Mouse (Mus musculus) right cerebral cortex, postnatal 4 days (tissue): ENCODE data around the gene 1810055G02Rik.

ENCODE experiments used
- DNase-seq: peaks from one replicate; pipeline ENCODE4 v3.0.0-alpha.2; 2022

1810055G02Rik gene

DNA sequence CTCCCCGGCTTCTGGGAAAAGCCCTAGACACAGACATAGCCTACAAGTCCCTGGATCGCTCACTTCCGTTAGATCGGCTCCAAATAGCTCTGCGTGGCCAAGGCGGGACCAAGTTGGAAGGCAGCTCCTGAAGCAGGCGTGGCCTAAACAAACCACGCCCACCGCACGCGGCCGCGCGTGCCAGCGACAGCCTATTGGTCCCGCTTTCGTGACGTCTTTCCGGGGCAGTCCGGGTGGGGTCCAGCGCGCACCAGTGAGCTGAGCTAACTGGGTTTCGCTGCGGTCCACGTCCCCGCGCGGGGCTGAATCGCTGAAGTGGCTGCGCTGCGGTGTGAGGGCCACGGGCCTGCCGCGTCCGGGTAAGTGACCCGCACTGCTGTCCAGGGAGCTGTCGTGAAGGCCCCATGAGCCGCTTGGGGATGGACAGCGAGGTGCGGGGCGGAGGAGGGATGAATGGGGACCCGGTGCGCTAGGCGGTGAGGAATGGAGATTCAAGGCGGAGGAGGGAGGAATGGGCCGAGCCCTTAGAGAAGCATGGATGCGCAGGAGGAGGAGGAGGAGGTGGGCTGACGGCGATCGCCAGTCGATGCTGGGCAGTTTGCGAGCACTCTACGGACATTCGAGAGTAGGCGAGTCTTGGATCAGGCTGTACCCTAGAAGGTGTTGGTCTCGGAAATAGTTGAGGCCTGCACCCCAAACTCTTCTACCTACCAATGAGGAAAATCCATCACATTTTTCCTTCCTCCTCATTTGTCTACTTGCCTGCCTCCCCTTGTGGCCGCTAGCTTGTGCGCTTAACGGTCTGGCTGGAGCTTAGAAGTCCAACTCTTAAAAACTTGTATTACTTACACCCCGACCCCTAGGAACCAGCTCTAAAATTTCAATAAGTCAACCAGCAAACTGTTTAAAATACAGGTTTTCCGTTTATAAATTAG lies at the start of gene 1810055G02Rik:
Gene 1810055G02Rik (plus strand): TSS at position 216 of the 935 bp plus-strand sequence.
- DNase-seq = peak; percentile 98

GRCm38 (mm10) chr19:3665510-3665909 lies 42.6 kb upstream of the 1810055G02Rik start:
- no peak for DNase-seq

DNA sequence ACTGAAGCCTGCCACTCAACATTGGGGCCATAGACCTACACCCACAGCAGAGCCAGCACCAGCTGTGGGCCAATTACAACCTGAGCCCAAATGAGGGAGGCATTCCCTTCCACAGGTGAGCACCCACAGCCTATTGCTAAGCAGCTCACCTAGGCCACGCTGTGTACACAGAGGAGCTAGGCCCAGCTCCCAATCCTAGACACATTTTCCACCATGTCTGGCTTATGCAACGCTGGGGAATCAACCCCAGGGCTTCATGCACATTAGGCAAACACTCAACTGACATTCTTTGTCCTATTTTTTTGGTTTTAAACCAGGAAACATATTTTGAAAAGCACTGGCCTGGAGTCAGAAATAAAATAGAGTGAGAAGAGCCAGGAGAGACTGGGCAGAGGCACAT lies 41.5 kb upstream of the 1810055G02Rik start:
- no peak for DNase-seq

DNA sequence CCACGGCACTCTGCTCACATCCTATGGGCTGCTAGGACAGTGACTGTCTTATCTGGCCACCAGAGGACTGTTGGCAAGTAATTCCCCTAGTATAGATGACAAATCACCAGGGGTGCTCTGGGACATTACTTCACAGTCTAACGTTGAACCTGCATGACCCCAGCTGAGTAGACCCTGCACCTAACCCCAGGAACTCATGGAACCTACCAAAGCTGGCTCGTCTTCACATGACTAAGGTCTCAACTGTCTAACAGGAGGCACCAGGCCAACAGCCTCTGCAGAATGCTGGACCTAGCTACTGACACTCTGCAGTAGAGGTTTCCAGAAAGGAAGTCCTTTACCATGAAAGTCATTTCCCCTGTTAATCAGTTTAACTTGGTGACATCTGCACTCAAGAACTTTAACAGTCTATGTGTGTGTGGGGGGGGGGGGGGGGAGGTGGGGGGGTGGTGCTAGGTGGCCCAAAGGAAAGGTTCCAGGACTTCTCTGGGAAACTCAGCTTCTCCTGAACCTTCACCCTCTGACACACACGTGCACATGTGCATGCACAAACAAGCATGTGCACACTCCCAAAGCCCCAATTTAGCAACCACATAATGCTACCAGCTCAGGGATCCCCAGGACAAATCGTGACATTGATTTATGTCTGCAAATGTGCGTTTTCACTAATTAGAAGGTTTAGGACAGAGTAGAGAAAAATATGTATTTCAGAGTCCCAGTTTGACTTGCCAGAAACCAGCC lies 40.8 kb upstream of the 1810055G02Rik start:
- no peak for DNase-seq

GRCm38 (mm10) chr19:3667979-3668378 lies 40.1 kb upstream of the 1810055G02Rik start:
- no peak for DNase-seq

- DNase-seq = no peak
These were observed 39.5 kb upstream of the 1810055G02Rik start for GRCm38 (mm10) chr19:3668551-3668950.

DNA sequence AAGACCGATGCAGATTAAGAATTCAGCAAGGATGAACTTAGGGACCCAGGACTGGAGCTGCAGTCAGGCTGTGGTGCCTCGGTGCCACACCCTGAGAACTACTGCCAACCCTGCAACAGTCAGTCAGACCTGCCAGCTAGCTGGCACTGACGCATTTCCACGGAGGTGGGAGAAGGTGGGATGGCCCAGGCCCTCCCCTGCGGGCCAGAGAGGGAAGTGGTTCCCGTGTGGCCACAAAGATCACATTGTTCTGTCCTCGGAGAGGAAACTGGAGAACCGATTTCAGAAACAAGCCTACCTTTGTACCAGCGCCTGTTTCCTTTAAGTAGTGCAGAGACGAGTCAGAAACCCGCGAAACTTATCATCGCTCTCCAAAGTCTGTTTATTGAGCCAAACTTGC lies 39.0 kb upstream of the 1810055G02Rik start:
- DNase-seq = no peak

DNA sequence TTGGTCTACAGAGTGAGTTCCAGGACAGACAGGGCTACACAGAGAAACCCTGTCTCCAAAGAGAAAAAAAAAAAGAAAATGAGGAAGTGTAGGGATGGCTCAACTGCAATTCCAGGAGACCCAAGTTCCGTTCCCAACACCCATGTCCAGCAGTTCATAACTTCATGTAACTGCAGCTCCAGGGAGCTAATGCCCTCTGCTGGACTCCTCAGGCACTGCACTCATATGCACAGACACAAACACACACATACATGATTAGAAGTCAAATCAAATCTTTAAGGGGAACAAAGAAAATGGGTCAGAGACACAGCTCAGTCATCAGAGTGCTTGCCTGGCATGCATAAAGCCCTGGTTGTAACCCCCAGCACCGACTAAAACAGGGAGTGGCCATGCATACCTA lies 34.9 kb upstream of the 1810055G02Rik start:
- no peak for DNase-seq

DNA sequence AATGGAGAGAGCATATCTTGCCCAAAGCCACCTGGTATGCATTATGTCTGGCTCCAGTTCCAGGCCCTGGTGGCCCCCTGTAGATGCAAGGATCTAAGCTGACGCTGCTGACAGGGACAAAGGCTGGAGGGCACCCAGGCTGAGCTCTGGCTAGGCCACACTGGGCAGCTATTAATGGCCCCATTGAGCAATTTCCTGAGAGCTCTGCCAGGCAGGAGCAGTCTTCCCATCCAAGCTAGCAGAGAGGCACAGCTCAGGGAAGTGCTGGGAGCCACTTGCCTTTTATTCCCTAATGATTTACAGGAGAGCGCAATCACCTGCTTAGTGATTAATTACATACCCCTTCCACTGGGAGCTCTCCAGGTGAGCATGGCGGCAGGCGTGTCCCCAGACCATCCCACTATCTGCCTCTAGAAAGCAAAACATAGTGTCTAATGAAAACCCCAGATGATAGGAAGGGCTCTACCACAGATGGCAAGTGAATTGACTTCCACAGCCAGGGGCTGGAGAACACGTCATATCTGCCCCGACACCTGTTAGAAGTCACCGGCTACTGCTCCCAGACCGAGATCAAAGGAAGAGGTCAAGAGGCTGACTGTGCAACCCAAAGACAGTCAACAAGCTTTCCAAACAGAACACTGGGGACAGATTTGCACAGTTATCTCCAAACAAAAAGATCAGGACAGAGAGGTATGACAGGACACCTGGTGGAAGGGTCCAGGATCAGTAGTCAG lies 33.8 kb upstream of the 1810055G02Rik start:
- DNase-seq = no peak

DNA sequence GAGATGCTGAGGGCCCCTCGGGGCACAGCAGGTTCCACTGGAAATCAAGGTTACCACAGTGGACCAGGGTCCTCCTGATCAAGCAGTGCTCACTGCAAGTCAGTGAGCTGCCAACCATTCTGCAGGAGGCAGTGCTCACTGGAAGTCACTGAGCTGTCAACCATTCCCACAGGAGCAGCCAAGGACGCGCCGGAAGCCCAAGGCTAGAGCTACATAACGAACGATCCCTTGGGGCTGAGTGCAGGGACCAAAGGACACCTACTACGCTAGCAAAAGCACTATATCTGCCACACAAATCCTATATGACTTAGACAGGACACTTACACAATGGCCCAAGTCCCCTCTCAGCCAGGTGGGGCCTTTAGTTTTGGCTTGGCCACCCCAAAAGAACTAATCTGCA lies 27.4 kb upstream of the 1810055G02Rik start:
- DNase-seq = no peak

DNA sequence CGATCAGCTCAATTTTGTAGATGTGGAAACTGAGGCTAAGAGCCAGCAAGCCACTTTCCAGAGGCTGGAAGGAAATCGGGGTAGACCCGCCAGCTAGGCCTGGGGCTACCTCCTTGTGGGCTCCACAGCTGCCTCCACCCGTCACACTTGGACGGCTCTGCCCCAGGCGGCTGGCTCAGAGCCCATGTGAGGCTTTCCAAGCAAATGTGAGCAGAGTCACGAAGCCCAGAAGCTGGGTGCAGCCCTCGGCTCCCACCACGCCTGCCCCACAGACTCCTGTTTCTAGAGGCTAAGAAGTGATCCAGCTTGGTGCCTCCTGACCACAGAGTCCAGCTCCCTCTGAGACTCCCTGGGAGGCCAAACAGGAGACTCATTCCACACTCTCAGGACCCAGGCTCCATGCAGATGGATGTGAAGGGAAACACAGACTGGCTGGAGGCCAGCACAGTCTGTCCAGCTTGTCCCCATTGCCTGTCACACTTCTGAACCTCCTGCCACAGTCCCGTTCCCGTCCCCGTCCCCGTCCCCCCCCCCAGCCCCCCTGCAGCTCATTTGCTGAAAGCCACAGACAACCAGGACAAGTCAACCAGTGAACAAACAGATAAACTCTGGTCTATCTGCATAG lies 26.7 kb upstream of the 1810055G02Rik start:
- peak; percentile 62 for DNase-seq

- DNase-seq = no peak
These were observed 23.7 kb upstream of the 1810055G02Rik start for GRCm38 (mm10) chr19:3684414-3684813.

- no peak for DNase-seq
These were observed 23.0 kb upstream of the 1810055G02Rik start for GRCm38 (mm10) chr19:3684957-3685580.

GRCm38 (mm10) chr19:3685611-3686214 lies 22.4 kb upstream of the 1810055G02Rik start:
- no peak for DNase-seq

GRCm38 (mm10) chr19:3686215-3686894 lies 21.7 kb upstream of the 1810055G02Rik start, which contains the start of gene Lrp5:
Lrp5 (minus strand) TSS chr19:3686564.
- DNase-seq = peak; percentile 41

GRCm38 (mm10) chr19:3687676-3688171 lies 20.4 kb upstream of the 1810055G02Rik start:
- DNase-seq = no peak

- no peak for DNase-seq
These were observed 16.8 kb upstream of the 1810055G02Rik start for GRCm38 (mm10) chr19:3691337-3691736.

GRCm38 (mm10) chr19:3692414-3693145 lies 15.5 kb upstream of the 1810055G02Rik start:
- no peak for DNase-seq

- DNase-seq = no peak
These were observed 13.6 kb upstream of the 1810055G02Rik start for GRCm38 (mm10) chr19:3694476-3694875.

DNA sequence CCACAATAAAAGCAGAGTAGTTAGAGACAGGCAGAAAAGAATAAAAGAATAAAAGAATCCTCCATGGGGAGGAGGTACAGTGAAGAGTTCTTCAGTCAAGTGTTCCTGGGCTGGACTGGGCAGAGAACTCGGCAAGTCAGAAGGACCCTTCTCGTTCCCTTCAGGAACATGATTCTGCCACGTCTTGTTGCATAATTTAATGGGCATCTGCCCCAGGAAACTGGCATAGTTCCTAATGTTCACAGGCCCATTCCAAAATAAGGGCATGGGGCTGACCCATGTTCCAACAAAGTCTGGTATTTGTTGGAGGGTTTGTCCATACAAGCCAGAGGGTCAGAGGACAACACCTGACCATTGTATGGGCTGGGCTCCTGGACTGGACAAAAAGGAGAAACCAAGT lies 13.1 kb upstream of the 1810055G02Rik start:
- no peak for DNase-seq
